Mouse (Mus musculus) c-Kit-positive CD71-positive TER-119-negative erythroid progenitor cells, embryonic 14.5 days (primary cell): Measurements from ENCODE around the gene Vhl.

Source experiments
- DNase-seq: peaks from one replicate; pipeline ENCODE4 v3.0.0-alpha.2; 2013; ENCODE audit warnings: low read depth

Vhl gene

GRCm38 (mm10) chr6:113624989-113625770 is 1.4 kb downstream of the Vhl start:
- no peak for DNase-seq

GRCm38 (mm10) chr6:113630322-113630721 is 6.6 kb downstream of the Vhl start:
- DNase-seq, result no peak

GRCm38 (mm10) chr6:113632863-113633262 is 9.1 kb downstream of the Vhl start:
- DNase-seq, result no peak

GRCm38 (mm10) chr6:113638302-113639040 is 14.7 kb downstream of the Vhl start, which contains the start of gene Irak2:
TSS of gene Irak2 (plus strand) at chr6:113638467.
- DNase-seq, result peak; percentile 87

GRCm38 (mm10) chr6:113639201-113639600 is 15.4 kb downstream of the Vhl start:
- no peak for DNase-seq

GRCm38 (mm10) chr6:113642605-113643004 is 18.8 kb downstream of the Vhl start:
- DNase-seq, result no peak

GRCm38 (mm10) chr6:113643021-113643420 is 19.3 kb downstream of the Vhl start:
- no peak for DNase-seq

GRCm38 (mm10) chr6:113643967-113644366 is 20.2 kb downstream of the Vhl start:
- no peak for DNase-seq

- no peak for DNase-seq
Measured at GRCm38 (mm10) chr6:113644808-113645207, 21.0 kb downstream of the Vhl start.

GRCm38 (mm10) chr6:113649346-113650196 is 25.8 kb downstream of the Vhl start:
- DNase-seq, result no peak

- DNase-seq, result no peak
Measured at GRCm38 (mm10) chr6:113650197-113650640, 26.5 kb downstream of the Vhl start.

- DNase-seq, result peak; percentile 45
Measured at GRCm38 (mm10) chr6:113651626-113652025, 27.9 kb downstream of the Vhl start.

- no peak for DNase-seq
Measured at GRCm38 (mm10) chr6:113653551-113653950, 29.8 kb downstream of the Vhl start.

- DNase-seq, result no peak
Measured at GRCm38 (mm10) chr6:113654102-113654501, 30.3 kb downstream of the Vhl start.

- DNase-seq, result no peak
Measured at GRCm38 (mm10) chr6:113654753-113655397, 31.1 kb downstream of the Vhl start.

- DNase-seq, result no peak
Measured at GRCm38 (mm10) chr6:113655475-113655874, 31.7 kb downstream of the Vhl start.

GRCm38 (mm10) chr6:113656847-113657246 is 33.1 kb downstream of the Vhl start:
- no peak for DNase-seq

GRCm38 (mm10) chr6:113658226-113658625 is 34.5 kb downstream of the Vhl start:
- DNase-seq, result no peak

GRCm38 (mm10) chr6:113659648-113660491 is 36.1 kb downstream of the Vhl start:
- DNase-seq, result no peak

- no peak for DNase-seq
Measured at GRCm38 (mm10) chr6:113660492-113661352, 37.0 kb downstream of the Vhl start.
